12 mouse cellular contexts compared by ENCODE assay signal in genomic region chr4:123237386-123238266, GRCm38 (mm10). TPM values are rescaled to one million over a fixed set of nuclear protein-coding genes. Genes with fewer than 3 reads are reported as not detected.
DNase-seq lines count a peak whose midpoint lies in the region; ATAC-seq and TF ChIP-seq lines count a peak whose summit lies in the region.
"Had no signal": no experiment of that assay in that cellular context is flagged by ENCODE, and none has a peak within 500 bp of the region (broad histone marks: within the 10 kb centered on the region; RNA-seq: fewer than 3 reads in every experiment).

No protein-coding gene starts in this region.

- TF ChIP-seq EP300 in stomach, postnatal 0 days (optimal IDR thresholded peaks at IDR 0.05), result no peak

- H3K4me1 ChIP-seq in testis, adult 2 months (ENCODE audit: control insufficient read depth, insufficient read depth, low read length), result peaks cover 12% of the 10 kb centered on the region
- H3K4me1 ChIP-seq in heart, embryonic 14.5 days (ENCODE audit: control insufficient read depth in 2 of 2, insufficient read depth in 2 of 2, low read length in 2 of 2), result peaks cover 13 to 47% of the 10 kb centered on the region in 2 experiments
- H3K4me1 ChIP-seq in limb, embryonic 14.5 days (ENCODE audit: control insufficient read depth, insufficient read depth, low read length), result peaks cover 14% of the 10 kb centered on the region
- no peaks in the 10 kb centered on the region; the same call in 1 of the 2 replicates for H3K4me1 ChIP-seq in stomach, postnatal 0 days (replicated peaks; ENCODE audit: control insufficient read depth, insufficient read depth)
- peaks cover 11% of the 10 kb centered on the region for H3K4me1 ChIP-seq in hindbrain, embryonic 16.5 days (ENCODE audit: control insufficient read depth, insufficient read depth, low read depth, low read length)
- H3K4me1 ChIP-seq in hindbrain, embryonic 11.5 days (replicated peaks; ENCODE audit: control insufficient read depth, insufficient read depth, low read length), result peaks cover 10% of the 10 kb centered on the region

- peak; percentile 34; the same call in 1 of the 2 replicates for ATAC-seq in heart, embryonic 14.5 days (ENCODE audit: insufficient number of reproducible peaks, insufficient read depth, low FRiP score, low read depth)
- no peak for ATAC-seq in limb, embryonic 14.5 days (ENCODE audit: low FRiP score, low read depth)
- peak; percentile 81 for ATAC-seq in stomach, postnatal 0 days (ENCODE audit: low FRiP score, low TSS enrichment)
- no peak for ATAC-seq in hindbrain, embryonic 16.5 days
- no peak for ATAC-seq in hindbrain, embryonic 11.5 days (ENCODE audit: low FRiP score)

- no peak overlapping the region for H3K4me2 ChIP-seq in heart, embryonic 14.5 days (ENCODE audit: low read length)
- no peak overlapping the region for H3K4me2 ChIP-seq in limb, embryonic 14.5 days (replicated peaks; ENCODE audit: low read depth, low read length, severe bottlenecking)
- no peak overlapping the region for H3K4me2 ChIP-seq in stomach, postnatal 0 days (replicated peaks; ENCODE audit: low read depth)
- no peak overlapping the region for H3K4me2 ChIP-seq in hindbrain, embryonic 16.5 days (ENCODE audit: low read length)
- H3K4me2 ChIP-seq in hindbrain, embryonic 11.5 days (replicated peaks; ENCODE audit: low read depth, low read length), result no peak overlapping the region
- H3K4me2 ChIP-seq: liver, embryonic 15.5 days had no signal

- no peak for TF ChIP-seq CTCF in testis, adult 2 months (IDR thresholded peaks at IDR 0.05; ENCODE audit: control insufficient read depth, insufficient read depth, insufficient replicate concordance, low read depth, low read length)
- no peak for TF ChIP-seq CTCF in stomach, postnatal 0 days (IDR thresholded peaks at IDR 0.05; ENCODE audit: low read depth)

- no peaks in the 10 kb centered on the region for H3K9me3 ChIP-seq in heart, embryonic 14.5 days (ENCODE audit: control insufficient read depth, low read length)
- no peaks in the 10 kb centered on the region for H3K9me3 ChIP-seq in limb, embryonic 14.5 days (ENCODE audit: control insufficient read depth, low read length)
- no peaks in the 10 kb centered on the region for H3K9me3 ChIP-seq in stomach, postnatal 0 days (ENCODE audit: control insufficient read depth, low read length)
- no peaks in the 10 kb centered on the region for H3K9me3 ChIP-seq in hindbrain, embryonic 16.5 days (ENCODE audit: control insufficient read depth, low read length)
- H3K9me3 ChIP-seq in hindbrain, embryonic 11.5 days (ENCODE audit: control insufficient read depth, low read length), result no peaks in the 10 kb centered on the region
- H3K9me3 ChIP-seq: liver, embryonic 15.5 days had no signal

- no peaks in the 10 kb centered on the region for H3K27me3 ChIP-seq in testis, adult 2 months (ENCODE audit: control insufficient read depth, insufficient read depth, low read length)
- 0 out of 2 replicates have a peak, but pooled peaks cover 2% of the 10 kb centered on the region for H3K27me3 ChIP-seq in heart, embryonic 14.5 days (ENCODE audit: control insufficient read depth, insufficient read depth, low read length)
- H3K27me3 ChIP-seq in limb, embryonic 14.5 days (ENCODE audit: control insufficient read depth, insufficient read depth, low read length), result 0 out of 2 replicates have a peak, but pooled peaks cover 33% of the 10 kb centered on the region
- H3K27me3 ChIP-seq in stomach, postnatal 0 days (ENCODE audit: control insufficient read depth, insufficient read depth, low read length), result no peaks in the 10 kb centered on the region
- peaks cover 30% of the 10 kb centered on the region for H3K27me3 ChIP-seq in hindbrain, embryonic 16.5 days (replicated peaks; ENCODE audit: control insufficient read depth, insufficient read depth, low read length)
- H3K27me3 ChIP-seq in hindbrain, embryonic 11.5 days (ENCODE audit: control insufficient read depth, insufficient read depth, low read length), result peaks cover 37% of the 10 kb centered on the region

- no peak overlapping the region for H3K9ac ChIP-seq in heart, embryonic 14.5 days (ENCODE audit: low read length)
- no peak overlapping the region for H3K9ac ChIP-seq in limb, embryonic 14.5 days (ENCODE audit: low read depth, low read length, severe bottlenecking)
- H3K9ac ChIP-seq in stomach, postnatal 0 days (ENCODE audit: low read length), result no peak overlapping the region
- H3K9ac ChIP-seq in hindbrain, embryonic 16.5 days (ENCODE audit: low read depth, low read length), result no peak overlapping the region
- no peak overlapping the region for H3K9ac ChIP-seq in hindbrain, embryonic 11.5 days (ENCODE audit: low read depth, low read length)
- H3K9ac ChIP-seq: liver, embryonic 15.5 days had no signal

- 59% methylated on average over 6 of the region's 6 CpGs for WGBS in heart, embryonic 14.5 days
- WGBS in limb, embryonic 14.5 days, result 67% methylated on average over 6 of the region's 6 CpGs
- WGBS in stomach, postnatal 0 days, result 51% methylated on average over 6 of the region's 6 CpGs
- WGBS in hindbrain, embryonic 16.5 days, result 72% methylated on average over 6 of the region's 6 CpGs
- WGBS in hindbrain, embryonic 11.5 days, result 53% methylated on average over 6 of the region's 6 CpGs

- 0 out of 2 replicates have a peak overlapping the region, but pooled peaks have one; percentile 6 for H3K27ac ChIP-seq in testis, adult 2 months (ENCODE audit: control insufficient read depth, insufficient read depth, low read depth, low read length)
- peak overlapping the region; percentile 40 to 70; a peak in 3 of 4 replicates for H3K27ac ChIP-seq in heart, embryonic 14.5 days (replicated peaks in 1 of 2; ENCODE audit: control insufficient read depth in 1 of 2, insufficient read depth in 1 of 2, low read depth in 2 of 2, low read length in 2 of 2)
- no peak overlapping the region for H3K27ac ChIP-seq in limb, embryonic 14.5 days (replicated peaks; ENCODE audit: low read depth, low read length)
- H3K27ac ChIP-seq in stomach, postnatal 0 days (replicated peaks), result peak overlapping the region; percentile 4; the same call in 1 of the 2 replicates
- H3K27ac ChIP-seq in hindbrain, embryonic 16.5 days (ENCODE audit: low read depth, low read length), result no peak overlapping the region
- H3K27ac ChIP-seq in hindbrain, embryonic 11.5 days (ENCODE audit: low read depth, low read length), result no peak overlapping the region
- H3K27ac ChIP-seq: liver, embryonic 15.5 days had no signal

- no peak for DNase-seq in testis, postnatal 10 days (ENCODE audit: low spot score)
- peak; percentile 18 for DNase-seq in limb, embryonic 14.5 days (ENCODE audit: low spot score)
- peak; percentile 72 for DNase-seq in stomach, postnatal 0 days (ENCODE audit: low spot score)
- no peak for DNase-seq in layer of hippocampus, adult 8-10 months (ENCODE audit: low spot score in 2 of 2)
- DNase-seq in hindbrain, embryonic 11.5 days (ENCODE audit: low spot score), result no peak
- DNase-seq: adrenal gland, postnatal 14 days; thymus, postnatal 4 days had no signal

- no peak for TF ChIP-seq POLR2A in testis, adult 2 months (IDR thresholded peaks at IDR 0.05; ENCODE audit: control insufficient read depth, low read depth, low read length)
- TF ChIP-seq POLR2A in limb, embryonic 14.5 days (IDR thresholded peaks at IDR 0.05; ENCODE audit: borderline replicate concordance, extremely low read depth, insufficient read depth, insufficient read length), result no peak

- no peaks in the 10 kb centered on the region for H3K36me3 ChIP-seq in testis, adult 2 months (ENCODE audit: control insufficient read depth, insufficient read depth, low read length)
- H3K36me3 ChIP-seq in heart, embryonic 14.5 days (ENCODE audit: control insufficient read depth, insufficient read depth, low read length), result 0 out of 2 replicates have a peak, but pooled peaks cover 3% of the 10 kb centered on the region
- no peaks in the 10 kb centered on the region for H3K36me3 ChIP-seq in limb, embryonic 14.5 days (ENCODE audit: control insufficient read depth, insufficient read depth, low read length)
- H3K36me3 ChIP-seq in stomach, postnatal 0 days (ENCODE audit: control insufficient read depth, insufficient read depth, low read length), result no peaks in the 10 kb centered on the region
- H3K36me3 ChIP-seq in hindbrain, embryonic 16.5 days (ENCODE audit: control insufficient read depth, insufficient read depth, low read length), result no peaks in the 10 kb centered on the region
- no peaks in the 10 kb centered on the region for H3K36me3 ChIP-seq in hindbrain, embryonic 11.5 days (ENCODE audit: control insufficient read depth, insufficient read depth, low read length)
- H3K36me3 ChIP-seq: liver, embryonic 15.5 days had no signal

- H3K4me3 ChIP-seq in testis, adult 2 months (ENCODE audit: control insufficient read depth, low read depth, low read length), result no peak overlapping the region
- no peak overlapping the region for H3K4me3 ChIP-seq in heart, embryonic 14.5 days (ENCODE audit: control insufficient read depth in 1 of 2, insufficient read depth in 1 of 2, low read depth in 1 of 2, low read length in 2 of 2)
- H3K4me3 ChIP-seq in limb, embryonic 14.5 days (replicated peaks; ENCODE audit: low read length), result no peak overlapping the region
- H3K4me3 ChIP-seq in stomach, postnatal 0 days (ENCODE audit: low read depth, low read length), result no peak overlapping the region
- H3K4me3 ChIP-seq in hindbrain, embryonic 16.5 days (ENCODE audit: low read length), result no peak overlapping the region
- H3K4me3 ChIP-seq in hindbrain, embryonic 11.5 days (ENCODE audit: low read depth, low read length), result no peak overlapping the region
- H3K4me3 ChIP-seq: liver, embryonic 15.5 days had no signal

RNA-seq across cellular contexts. Expression of gene Heyl, which starts 4.3 kb away (rescaled TPM):
- 0.76 and 0.88 TPM in 2 replicates for polyA plus RNA-seq in testis, adult 2 months (2012; rRNA removed)
- 10.7 and 11.4 TPM in 2 replicates for polyA plus RNA-seq in heart, embryonic 14.5 days (2014; fragmentation: Nextera tagmentation; extraction: Ambion mirVana)
- polyA plus RNA-seq in limb, embryonic 14.5 days (2012; rRNA removed), result 8.9 and 11.1 TPM in 2 replicates
- polyA plus RNA-seq in limb, embryonic 14.5 days (2014; fragmentation: Nextera tagmentation; extraction: Ambion mirVana), result 9.6 and 13.2 TPM in 2 replicates
- polyA plus RNA-seq in stomach, postnatal 0 days (2015; fragmentation: Nextera tagmentation; extraction: Ambion mirVana), result 4.9 and 6.0 TPM in 2 replicates
- total RNA-seq in layer of hippocampus, adult 8-10 months (2022), result 1 to 10 TPM; 2.9 to 5.2 (median 3.5) TPM
- polyA plus RNA-seq in hindbrain, embryonic 16.5 days (2015; fragmentation: Nextera tagmentation; extraction: Ambion mirVana), result 5.3 and 7.6 TPM in 2 replicates
- 10.5 and 14.2 TPM in 2 replicates for polyA plus RNA-seq in hindbrain, embryonic 11.5 days (2014; fragmentation: Nextera tagmentation; extraction: Ambion mirVana)
- total RNA-seq: ES-E14 had no signal

RNA-seq across cellular contexts. Expression of gene Pabpc4, which starts 24.5 kb away (rescaled TPM):
- polyA plus RNA-seq in testis, adult 2 months (2012; rRNA removed), result 7.4 and 7.8 TPM in 2 replicates
- 63.0 and 80.2 TPM in 2 replicates for polyA plus RNA-seq in heart, embryonic 14.5 days (2014; fragmentation: Nextera tagmentation; extraction: Ambion mirVana)
- 147 and 207 TPM in 2 replicates for polyA plus RNA-seq in limb, embryonic 14.5 days (2012; rRNA removed)
- polyA plus RNA-seq in limb, embryonic 14.5 days (2014; fragmentation: Nextera tagmentation; extraction: Ambion mirVana), result 57.2 and 59.1 TPM in 2 replicates
- 14.6 and 15.7 TPM in 2 replicates for polyA plus RNA-seq in stomach, postnatal 0 days (2015; fragmentation: Nextera tagmentation; extraction: Ambion mirVana)
- total RNA-seq in layer of hippocampus, adult 8-10 months (2022), result 10 to 100 TPM; 40.2 to 45.7 (median 44.2) TPM
- 23.0 and 31.4 TPM in 2 replicates for polyA plus RNA-seq in hindbrain, embryonic 16.5 days (2015; fragmentation: Nextera tagmentation; extraction: Ambion mirVana)
- 38.0 and 47.1 TPM in 2 replicates for polyA plus RNA-seq in hindbrain, embryonic 11.5 days (2014; fragmentation: Nextera tagmentation; extraction: Ambion mirVana)

RNA-seq across cellular contexts. Expression of gene Nt5c1a, which starts 36.3 kb away (rescaled TPM):
- polyA plus RNA-seq in testis, adult 2 months (2012; rRNA removed), result 0.22 and 0.38 TPM in 2 replicates
- 1.7 and 2.1 TPM in 2 replicates for polyA plus RNA-seq in heart, embryonic 14.5 days (2014; fragmentation: Nextera tagmentation; extraction: Ambion mirVana)
- polyA plus RNA-seq in limb, embryonic 14.5 days (2012; rRNA removed), result 0.05 TPM in 1 of 2 replicates, not detected in the other
- polyA plus RNA-seq in limb, embryonic 14.5 days (2014; fragmentation: Nextera tagmentation; extraction: Ambion mirVana), result not detected in 2 replicates
- not detected in 2 replicates for polyA plus RNA-seq in stomach, postnatal 0 days (2015; fragmentation: Nextera tagmentation; extraction: Ambion mirVana)
- 10 to 100 TPM; 14.5 to 16.8 (median 15.6) TPM for total RNA-seq in layer of hippocampus, adult 8-10 months (2022)
- polyA plus RNA-seq in hindbrain, embryonic 16.5 days (2015; fragmentation: Nextera tagmentation; extraction: Ambion mirVana), result 0.16 TPM in 1 of 2 replicates, not detected in the other
- polyA plus RNA-seq in hindbrain, embryonic 11.5 days (2014; fragmentation: Nextera tagmentation; extraction: Ambion mirVana), result not detected in 2 replicates
- total RNA-seq: ES-E14 had no signal
- polyA plus RNA-seq: liver, embryonic 15.5 days had no signal

RNA-seq across cellular contexts. Expression of gene Hpcal4, which starts 54.6 kb away (rescaled TPM):
- 7.7 and 9.8 TPM in 2 replicates for polyA plus RNA-seq in testis, adult 2 months (2012; rRNA removed)
- 1.0 and 1.1 TPM in 2 replicates for polyA plus RNA-seq in heart, embryonic 14.5 days (2014; fragmentation: Nextera tagmentation; extraction: Ambion mirVana)
- polyA plus RNA-seq in limb, embryonic 14.5 days (2012; rRNA removed), result 0.12 and 0.34 TPM in 2 replicates
- polyA plus RNA-seq in limb, embryonic 14.5 days (2014; fragmentation: Nextera tagmentation; extraction: Ambion mirVana), result 0.26 and 1.1 TPM in 2 replicates
- polyA plus RNA-seq in stomach, postnatal 0 days (2015; fragmentation: Nextera tagmentation; extraction: Ambion mirVana), result 1.8 and 3.0 TPM in 2 replicates
- total RNA-seq in layer of hippocampus, adult 8-10 months (2022), result 100 to 1,000 TPM; 374 to 501 (median 436) TPM
- polyA plus RNA-seq in hindbrain, embryonic 16.5 days (2015; fragmentation: Nextera tagmentation; extraction: Ambion mirVana), result 46.7 and 63.6 TPM in 2 replicates
- polyA plus RNA-seq in hindbrain, embryonic 11.5 days (2014; fragmentation: Nextera tagmentation; extraction: Ambion mirVana), result 1.1 and 1.5 TPM in 2 replicates
- polyA plus RNA-seq: liver, embryonic 15.5 days had no signal

Comparison
In these comparisons a context has a peak if more than half of its experiments do, and no peak if none do; other contexts are left out.
1. H3K27ac ChIP-seq: peak in testis, adult 2 months (single experiment), heart, embryonic 14.5 days (2 of 2) and stomach, postnatal 0 days (single experiment); none in limb, embryonic 14.5 days (single experiment), hindbrain, embryonic 16.5 days (single experiment) and hindbrain, embryonic 11.5 days (single experiment).
2. DNase-seq: peak in limb, embryonic 14.5 days (single experiment) and stomach, postnatal 0 days (single experiment); none in testis, postnatal 10 days (single experiment), layer of hippocampus, adult 8-10 months (0 of 2) and hindbrain, embryonic 11.5 days (single experiment).
3. ATAC-seq: peak in heart, embryonic 14.5 days (single experiment) and stomach, postnatal 0 days (single experiment); none in limb, embryonic 14.5 days (single experiment), hindbrain, embryonic 16.5 days (single experiment) and hindbrain, embryonic 11.5 days (single experiment).